Mouse (Mus musculus): ENCODE data around the gene Gps2. TPM values are rescaled to one million over a fixed set of nuclear protein-coding genes. Genes with fewer than 3 reads are reported as not detected.

Gps2 gene
- 75.3 and 87.1 TPM in 2 replicates for polyA plus RNA-seq (2012; rRNA removed)

DNA sequence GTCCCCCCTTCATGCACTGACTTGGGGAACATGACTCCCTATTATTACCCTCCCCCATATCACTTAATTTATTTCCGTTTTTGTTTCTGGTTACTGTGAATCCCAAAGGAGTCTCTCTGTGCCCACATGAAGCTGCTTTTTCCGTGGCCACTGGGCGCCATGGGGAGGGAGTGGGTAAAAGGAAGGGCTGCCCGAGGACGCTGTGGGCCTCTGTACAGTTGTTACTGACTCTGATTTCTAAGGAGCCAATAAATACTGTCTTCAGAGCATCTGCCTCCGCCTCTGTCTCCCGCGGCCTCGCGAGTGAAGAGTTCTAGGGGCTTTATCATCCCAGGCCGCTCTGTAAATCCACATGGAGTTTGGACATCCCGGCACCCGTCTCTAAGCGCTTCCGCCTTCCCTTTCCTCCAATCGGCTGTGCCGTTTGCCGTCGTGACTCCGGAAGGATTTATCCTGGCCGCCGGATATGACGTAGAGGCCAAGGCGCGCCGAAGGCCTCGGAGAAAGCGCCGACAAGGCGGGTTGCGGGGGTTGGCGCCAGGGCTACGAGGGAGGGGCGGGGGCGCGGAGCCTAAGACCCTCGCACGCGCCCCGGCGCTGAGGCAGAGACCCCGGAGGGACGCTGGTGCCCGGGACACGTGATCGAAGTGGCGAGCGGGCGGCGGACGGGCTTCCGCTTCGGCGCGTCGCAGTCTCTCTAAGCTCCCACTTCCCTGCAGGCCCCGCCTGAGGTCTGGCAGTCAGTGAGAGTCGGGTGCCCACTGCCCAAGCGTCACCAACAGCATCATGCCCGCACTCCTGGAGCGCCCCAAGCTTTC is at the start of gene Gps2:
Gene Gps2 (plus strand): TSS at position 335 of the 818 bp plus-strand sequence.

DNA sequence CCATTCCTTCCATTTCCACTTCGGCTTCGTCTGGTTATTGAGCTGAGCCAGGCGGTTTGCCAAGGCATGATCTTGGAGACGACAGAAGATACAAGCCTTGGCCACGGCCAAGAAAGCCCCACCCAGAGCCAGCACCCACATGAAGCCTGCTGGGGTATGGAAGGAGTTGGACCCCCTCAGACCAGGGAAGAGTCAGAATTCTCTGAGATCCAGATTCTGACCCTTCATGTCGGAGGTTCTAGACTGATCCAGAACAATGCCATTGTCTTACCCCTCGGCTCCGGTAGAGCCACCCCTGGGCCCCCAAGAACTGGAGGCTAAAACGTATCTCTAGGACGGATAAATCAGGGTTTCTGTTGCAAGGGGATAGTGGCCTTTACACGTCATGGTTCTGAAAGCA is 35.8 kb upstream of the Gps2 start, which contains the start of gene Tmem95:
Gene Tmem95 (minus strand): TSS at position 141 of the 400 bp plus-strand sequence.

DNA sequence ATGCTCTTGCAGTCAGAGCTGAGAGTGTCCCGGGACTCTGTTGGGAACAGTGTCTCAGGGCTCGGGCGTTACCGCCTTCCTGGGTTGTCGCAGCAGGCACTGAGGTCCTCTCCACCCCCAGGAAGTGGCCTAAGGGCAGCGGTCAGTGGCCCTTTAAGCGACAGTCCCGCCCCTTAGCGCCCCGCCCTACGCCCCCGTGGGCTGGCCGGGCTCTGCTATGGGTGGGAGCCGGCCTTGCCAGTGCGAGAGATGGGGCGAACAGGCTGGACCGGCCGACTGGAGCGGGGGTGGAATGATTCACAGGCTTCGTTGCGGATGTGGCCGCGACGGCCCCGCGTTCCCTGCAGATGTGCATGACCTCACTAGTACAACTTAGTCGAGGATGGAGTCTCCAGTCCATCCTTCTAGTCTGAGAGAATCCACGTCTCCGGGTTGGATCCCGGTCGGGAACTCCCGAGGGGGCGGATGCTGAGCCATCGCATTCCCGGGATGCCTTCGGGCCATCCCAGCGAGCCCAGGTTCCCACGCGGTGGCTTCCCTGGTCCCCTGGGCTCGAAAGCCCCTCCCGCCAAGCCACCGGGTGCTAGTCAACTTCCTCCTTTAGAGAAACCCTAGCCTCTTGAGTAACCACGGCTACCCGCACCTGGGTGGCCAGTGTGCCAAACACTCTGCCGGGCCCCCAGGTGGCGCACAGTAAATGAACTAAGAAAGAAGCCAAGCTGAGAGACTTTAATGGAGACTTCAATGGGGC is 32.7 kb upstream of the Gps2 start, which contains the start of gene Kctd11:
Gene Kctd11 (minus strand): TSS at position 554 of the 751 bp plus-strand sequence.

DNA sequence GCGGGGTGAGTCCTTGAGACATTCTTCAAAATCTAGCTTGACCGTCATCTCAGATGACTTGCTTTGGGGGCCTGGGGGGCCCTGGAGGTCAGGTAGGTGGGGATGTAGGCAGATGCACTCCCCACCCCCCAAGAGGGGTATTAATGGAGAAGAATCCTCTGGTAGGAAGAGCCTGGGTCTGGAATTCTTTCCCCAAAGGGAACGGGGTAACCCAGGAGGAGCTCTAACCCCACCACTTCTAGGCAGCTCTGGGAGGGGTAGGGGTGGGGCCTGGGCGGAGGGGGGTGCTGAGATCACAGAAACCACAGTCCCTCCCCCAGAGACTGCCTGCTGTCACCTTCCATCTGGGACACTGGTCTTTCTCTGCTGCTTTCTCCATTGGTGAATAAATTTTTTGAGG is 18.4 kb upstream of the Gps2 start, which contains the start of gene Acap1:
Gene Acap1 (minus strand): TSS at position 249 of the 400 bp plus-strand sequence.

DNA sequence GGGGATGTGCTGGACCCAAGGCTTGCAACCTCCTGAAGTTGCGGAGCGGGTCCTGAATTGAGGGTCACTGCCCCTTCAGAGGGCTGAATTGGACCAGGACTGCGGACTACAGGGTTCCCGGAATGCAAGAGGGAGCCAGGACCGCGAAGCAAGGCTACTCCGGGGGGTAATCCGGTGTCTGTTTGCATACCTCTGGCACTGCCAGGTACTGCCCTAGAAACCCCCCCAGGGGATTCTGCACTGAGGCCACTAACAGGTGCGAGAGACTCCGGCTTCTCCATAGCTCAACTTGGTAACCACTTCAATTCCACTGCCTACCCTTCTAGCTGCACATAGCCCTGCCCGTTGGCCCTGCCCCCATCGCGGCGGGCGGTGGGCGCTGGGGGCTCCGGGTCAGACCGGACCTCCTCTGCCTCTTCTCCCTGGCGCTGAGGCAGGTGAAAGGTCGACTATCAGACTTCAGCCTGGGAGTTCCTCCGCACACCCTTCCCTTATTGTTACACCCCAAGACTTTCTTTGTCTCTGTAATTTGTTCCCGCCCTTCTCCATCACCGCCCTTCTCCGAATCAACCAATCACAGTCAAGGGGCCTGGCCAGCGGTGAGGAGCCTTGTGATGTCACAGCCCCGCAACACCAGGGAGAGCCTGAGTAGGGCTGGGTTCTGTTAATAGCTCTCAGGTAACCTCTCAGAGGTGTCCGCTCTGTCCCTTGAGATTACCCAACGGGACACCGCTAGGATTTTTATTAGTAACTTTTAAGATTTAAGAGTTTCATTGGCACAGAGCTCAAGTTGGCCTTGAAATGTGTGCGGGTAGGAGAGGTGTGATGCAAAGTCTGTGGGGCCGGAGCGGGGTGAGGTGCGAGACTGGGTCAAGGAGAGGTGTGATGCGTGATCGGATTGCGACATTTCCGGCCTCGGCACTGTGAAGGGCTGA is 12.9 kb upstream of the Gps2 start, which contains the start of the genes 2810408A11Rik and Neurl4:
Gene 2810408A11Rik (minus strand): TSS at position 517 of the 935 bp plus-strand sequence.
Gene Neurl4 (plus strand): TSS at position 602 of the 935 bp plus-strand sequence.

DNA sequence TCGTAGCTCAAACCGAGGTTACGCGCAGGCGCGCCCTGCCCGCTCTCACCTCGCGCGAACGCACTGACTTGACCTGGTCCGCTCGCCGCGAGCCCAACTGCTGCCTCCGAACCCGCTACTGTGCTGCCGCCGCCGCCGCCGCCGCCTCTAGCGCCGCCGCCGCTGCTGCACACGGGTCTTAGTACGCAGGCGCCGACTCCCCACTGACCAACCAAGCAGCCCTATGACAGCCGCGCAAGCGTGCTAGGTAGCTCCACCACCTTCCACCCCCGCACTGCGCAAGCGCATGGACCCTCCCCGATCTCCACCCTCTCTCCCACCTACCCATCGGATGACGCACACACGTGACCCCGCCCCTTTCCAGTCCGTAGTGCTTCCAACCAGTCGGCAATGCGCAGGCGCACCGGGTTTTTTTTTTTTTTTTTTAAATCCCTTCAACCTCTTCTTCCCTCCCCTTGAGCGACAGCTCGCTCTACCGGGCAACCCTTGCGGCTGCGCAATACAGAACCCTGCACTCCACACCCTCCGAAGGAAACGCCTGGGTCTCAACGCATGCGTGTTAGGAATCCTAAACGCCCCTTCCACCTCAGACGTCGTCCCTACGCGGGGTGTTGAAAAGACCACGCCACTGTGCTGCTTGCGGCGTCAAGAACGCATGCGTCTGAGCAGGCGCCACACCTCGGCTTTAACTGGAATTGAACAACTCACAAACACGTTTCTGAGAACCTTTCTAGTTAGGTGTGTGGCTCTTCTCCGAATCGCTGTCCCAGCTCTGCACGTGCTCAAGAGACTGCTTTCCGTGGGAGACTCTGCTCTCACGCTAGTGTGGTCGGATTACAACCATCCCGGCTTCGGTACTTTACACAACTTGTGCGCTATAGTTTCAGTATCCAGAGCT is 7.7 kb downstream of the Gps2 start, which contains the start of gene Eif5a:
Gene Eif5a (minus strand): TSS at position 845 of the 898 bp plus-strand sequence.

DNA sequence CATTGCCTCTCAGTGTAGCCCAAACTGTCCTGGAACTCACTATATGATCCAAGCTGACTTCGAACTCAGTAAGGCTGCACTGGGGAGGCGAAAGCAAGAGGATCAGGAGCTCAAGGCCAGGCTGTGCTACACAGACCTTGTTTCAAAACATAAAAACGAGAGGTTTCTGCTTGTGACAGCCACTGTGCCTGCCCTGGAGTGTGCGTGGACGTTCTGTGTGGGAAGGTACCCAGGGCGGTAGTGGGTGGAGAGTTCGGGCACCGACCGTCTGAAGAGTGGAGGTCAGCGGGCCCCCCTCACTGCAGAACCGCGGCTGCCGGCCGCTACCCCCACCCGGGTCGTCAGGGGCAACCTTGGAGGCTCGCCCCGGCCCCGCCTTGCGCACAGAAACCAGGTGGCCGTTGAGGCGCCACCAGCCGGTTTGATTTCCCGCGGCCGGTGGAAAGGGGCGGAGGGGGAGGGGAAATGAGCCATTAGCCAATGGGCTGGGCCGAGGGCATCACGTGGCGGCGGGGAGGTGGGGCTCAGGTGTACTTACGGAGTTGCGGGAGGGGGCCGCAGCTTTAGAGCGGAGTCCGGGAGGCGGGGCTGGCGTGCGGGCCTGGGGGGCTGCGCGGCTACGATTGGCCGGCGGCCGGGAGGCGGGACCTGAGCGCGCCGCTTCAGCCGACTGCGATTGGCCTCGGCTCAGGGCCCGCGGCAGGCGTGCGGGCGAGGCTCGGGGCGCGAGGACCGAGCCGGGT is 21.6 kb downstream of the Gps2 start, which contains the start of gene Ybx2:
Gene Ybx2 (plus strand): TSS at position 660 of the 743 bp plus-strand sequence.

DNA sequence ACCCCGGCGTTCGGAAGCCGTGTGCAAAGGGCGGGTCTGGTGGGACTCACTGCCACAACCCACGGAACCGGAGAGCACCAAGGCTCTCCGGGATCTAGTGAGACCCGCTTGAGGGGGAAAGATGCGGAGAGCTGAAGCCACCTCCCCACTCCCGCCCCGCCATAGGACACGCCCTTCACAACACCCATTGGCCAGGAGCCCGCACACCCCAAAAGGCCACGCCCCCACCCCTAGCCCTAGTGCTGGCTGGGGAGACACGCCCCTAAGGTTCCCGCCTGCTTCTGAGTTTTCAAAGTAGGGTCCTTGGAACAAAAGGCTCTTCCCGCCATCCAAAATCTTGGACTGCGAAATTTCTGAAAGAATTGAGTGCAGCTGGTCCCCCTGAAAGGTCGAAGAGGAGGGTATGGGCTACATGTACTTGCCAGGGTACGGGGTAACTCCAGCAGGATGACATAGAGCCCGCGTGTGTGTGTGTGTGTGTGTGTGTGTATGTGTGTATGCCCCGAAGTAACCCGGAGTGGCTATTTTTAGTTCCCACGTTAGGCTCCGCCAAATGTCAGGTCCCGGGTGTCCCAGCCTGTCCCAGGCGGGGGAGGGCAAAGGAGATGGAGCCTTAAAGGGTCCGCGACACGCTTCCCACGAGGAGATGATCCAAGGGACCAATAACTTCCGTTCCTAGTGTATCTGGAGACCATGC is 34.5 kb downstream of the Gps2 start, which contains the start of gene Slc2a4:
Gene Slc2a4 (minus strand): TSS at position 123 of the 697 bp plus-strand sequence.

DNA sequence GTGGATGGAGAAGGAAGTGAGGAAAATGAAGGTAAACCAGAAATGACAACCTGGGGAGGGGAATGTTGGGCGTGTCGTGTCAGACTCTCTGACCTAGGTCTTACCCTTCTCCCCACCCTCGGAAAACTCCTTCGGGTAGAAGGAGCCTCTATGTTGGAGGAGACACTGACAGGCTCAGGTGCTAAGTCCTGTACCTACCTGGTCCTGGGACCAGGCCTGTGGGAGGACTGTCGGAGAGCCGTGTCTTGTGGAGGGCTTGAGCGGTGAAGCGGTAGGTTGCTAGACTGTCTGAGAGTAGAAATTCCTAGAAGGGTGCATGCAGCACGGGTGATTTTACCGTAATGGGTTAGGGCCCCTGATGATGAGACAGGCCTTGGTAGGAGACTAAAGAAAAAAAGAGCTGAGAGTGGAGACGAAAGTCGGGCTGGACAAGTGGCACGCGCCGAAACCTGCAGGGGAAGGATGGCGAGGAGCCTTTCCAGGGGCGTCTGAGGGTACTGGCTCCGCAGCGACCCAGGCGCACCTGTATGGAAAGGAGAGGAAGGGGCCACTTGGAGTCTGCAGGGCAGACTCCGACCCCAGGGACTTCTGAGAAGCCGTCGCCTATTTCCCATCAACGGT is 51.1 kb downstream of the Gps2 start, which contains the start of gene Cldn7:
Gene Cldn7 (plus strand): TSS at position 130 of the 621 bp plus-strand sequence.

Other genes with a start within 250 kb of the Gps2 start
- 7.8 and 10.5 TPM in 2 replicates for gene Cd68, start 247.7 kb upstream of the Gps2 start, polyA plus RNA-seq (2012; rRNA removed)
- gene Eif4a1, start 241.5 kb upstream of the Gps2 start, polyA plus RNA-seq (2012; rRNA removed) = 445 and 498 TPM in 2 replicates
- 46.2 and 57.7 TPM in 2 replicates for gene Senp3, start 231.8 kb upstream of the Gps2 start, polyA plus RNA-seq (2012; rRNA removed)
- gene Tnfsf13, start 228.1 kb upstream of the Gps2 start, polyA plus RNA-seq (2012; rRNA removed) = 0.29 and 0.31 TPM in 2 replicates
- gene Tnfsf12, start 218.0 kb upstream of the Gps2 start, polyA plus RNA-seq (2012; rRNA removed) = 3.4 and 3.8 TPM in 2 replicates
- gene Tnfsfm13, start 217.8 kb upstream of the Gps2 start, polyA plus RNA-seq (2012; rRNA removed) = 0.77 and 0.86 TPM in 2 replicates
- gene Polr2a, start 155.3 kb upstream of the Gps2 start, polyA plus RNA-seq (2012; rRNA removed) = 12.7 and 15.6 TPM in 2 replicates
- gene Slc35g3, start 151.9 kb upstream of the Gps2 start, polyA plus RNA-seq (2012; rRNA removed) = 0.03 TPM in 1 of 2 replicates, not detected in the other
- 1.2 and 1.5 TPM in 2 replicates for gene Zbtb4, start 148.0 kb upstream of the Gps2 start, polyA plus RNA-seq (2012; rRNA removed)
- 0.69 and 1.5 TPM in 2 replicates for gene Chrnb1, start 117.9 kb upstream of the Gps2 start, polyA plus RNA-seq (2012; rRNA removed)
- gene Fgf11, start 112.0 kb upstream of the Gps2 start, polyA plus RNA-seq (2012; rRNA removed) = 0.40 and 0.51 TPM in 2 replicates
- gene Tmem102, start 108.3 kb upstream of the Gps2 start, polyA plus RNA-seq (2012; rRNA removed) = 0.24 and 0.25 TPM in 2 replicates
- not detected in 2 replicates for gene Gm39566, start 98.6 kb upstream of the Gps2 start, polyA plus RNA-seq (2012; rRNA removed)
- gene Spem2, start 95.4 kb upstream of the Gps2 start, polyA plus RNA-seq (2012; rRNA removed) = not detected in 2 replicates
- gene Spem1, start 91.7 kb upstream of the Gps2 start, polyA plus RNA-seq (2012; rRNA removed) = not detected in 2 replicates
- gene Nlgn2, start 76.1 kb upstream of the Gps2 start, polyA plus RNA-seq (2012; rRNA removed) = 2.1 and 2.2 TPM in 2 replicates
- 155 and 183 TPM in 2 replicates for gene Tmem256, start 75.4 kb upstream of the Gps2 start, polyA plus RNA-seq (2012; rRNA removed)
- gene Plscr3, start 67.5 kb upstream of the Gps2 start, polyA plus RNA-seq (2012; rRNA removed) = 16.2 and 19.8 TPM in 2 replicates
- gene Tnk1, start 55.2 kb upstream of the Gps2 start, polyA plus RNA-seq (2012; rRNA removed) = 1.2 and 1.3 TPM in 2 replicates
- gene Tmem95, start 35.9 kb upstream of the Gps2 start, polyA plus RNA-seq (2012; rRNA removed) = not detected in 2 replicates
- gene Kctd11, start 32.5 kb upstream of the Gps2 start, polyA plus RNA-seq (2012; rRNA removed) = 0.76 and 0.89 TPM in 2 replicates
- 2.7 and 3.3 TPM in 2 replicates for gene Acap1, start 18.3 kb upstream of the Gps2 start, polyA plus RNA-seq (2012; rRNA removed)
- 0.40 and 0.53 TPM in 2 replicates for gene 2810408A11Rik, start 12.9 kb upstream of the Gps2 start, polyA plus RNA-seq (2012; rRNA removed)
- gene Neurl4, start 12.8 kb upstream of the Gps2 start, polyA plus RNA-seq (2012; rRNA removed) = 16.6 and 20.3 TPM in 2 replicates
- 866 and 1,005 TPM in 2 replicates for gene Eif5a, start 8.1 kb downstream of the Gps2 start, polyA plus RNA-seq (2012; rRNA removed)
- 0.15 and 0.21 TPM in 2 replicates for gene Ybx2, start 21.9 kb downstream of the Gps2 start, polyA plus RNA-seq (2012; rRNA removed)
- 13.7 and 15.5 TPM in 2 replicates for gene Slc2a4, start 34.3 kb downstream of the Gps2 start, polyA plus RNA-seq (2012; rRNA removed)
- gene Cldn7, start 50.9 kb downstream of the Gps2 start, polyA plus RNA-seq (2012; rRNA removed) = 1.4 and 2.3 TPM in 2 replicates
- gene Ctdnep1, start 67.3 kb downstream of the Gps2 start, polyA plus RNA-seq (2012; rRNA removed) = 30.6 and 33.9 TPM in 2 replicates
- gene Elp5, start 68.6 kb downstream of the Gps2 start, polyA plus RNA-seq (2012; rRNA removed) = 41.7 and 49.0 TPM in 2 replicates
- 131 and 138 TPM in 2 replicates for gene Gabarap, start 77.3 kb downstream of the Gps2 start, polyA plus RNA-seq (2012; rRNA removed)
- 16.3 and 17.2 TPM in 2 replicates for gene Phf23, start 81.9 kb downstream of the Gps2 start, polyA plus RNA-seq (2012; rRNA removed)
- gene Dvl2, start 86.7 kb downstream of the Gps2 start, polyA plus RNA-seq (2012; rRNA removed) = 3.2 and 4.6 TPM in 2 replicates
- 38.0 and 43.1 TPM in 2 replicates for gene Acadvl, start 101.5 kb downstream of the Gps2 start, polyA plus RNA-seq (2012; rRNA removed)
- gene Dlg4, start 103.1 kb downstream of the Gps2 start, polyA plus RNA-seq (2012; rRNA removed) = 2.0 TPM in 2 replicates
- 1.9 and 2.0 TPM in 2 replicates for gene Asgr1, start 140.2 kb downstream of the Gps2 start, polyA plus RNA-seq (2012; rRNA removed)
- 9.6 and 12.5 TPM in 2 replicates for gene Asgr2, start 178.8 kb downstream of the Gps2 start, polyA plus RNA-seq (2012; rRNA removed)
- gene Mgl2, start 216.4 kb downstream of the Gps2 start, polyA plus RNA-seq (2012; rRNA removed) = 1.5 and 1.9 TPM in 2 replicates
- 0.20 and 0.33 TPM in 2 replicates for gene Clec10a, start 242.3 kb downstream of the Gps2 start, polyA plus RNA-seq (2012; rRNA removed)